Mouse (Mus musculus): ENCODE results near the gene Rbbp9. TPM values are rescaled to one million over a fixed set of nuclear protein-coding genes. Genes with fewer than 3 reads are reported as not detected.
A peak's percentile ranks its signal among the peaks of the same experiment; 100 is the strongest.

The Rbbp9 gene
- total RNA-seq, 2 experiments from 2014 or later, result 25.3 to 25.5 TPM

DNA sequence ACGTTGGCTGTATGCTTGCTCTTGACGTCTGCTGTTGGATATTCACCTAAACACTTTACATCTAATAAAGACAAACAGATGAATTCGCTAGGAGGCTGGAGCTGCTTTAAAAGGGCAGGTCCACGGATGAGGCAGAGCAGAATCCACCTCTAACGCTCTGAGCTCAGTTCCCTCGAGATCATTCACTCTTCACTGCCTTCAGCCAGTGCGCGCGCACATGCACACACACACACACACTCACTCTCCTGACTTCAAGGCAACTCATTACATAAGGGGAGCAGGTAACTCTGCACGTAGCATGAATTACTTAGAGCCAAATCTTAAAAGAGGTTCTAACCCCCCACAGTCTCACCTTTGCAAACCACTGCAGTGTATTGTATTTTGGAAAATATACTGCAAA is 24.8 kb downstream of the Rbbp9 start:
- intact Hi-C loops (cut with DNase I), result no loop called here
- peak; percentile 44 to 73 for DNase-seq (ENCODE audit: low spot score in 2 of 2)

DNA sequence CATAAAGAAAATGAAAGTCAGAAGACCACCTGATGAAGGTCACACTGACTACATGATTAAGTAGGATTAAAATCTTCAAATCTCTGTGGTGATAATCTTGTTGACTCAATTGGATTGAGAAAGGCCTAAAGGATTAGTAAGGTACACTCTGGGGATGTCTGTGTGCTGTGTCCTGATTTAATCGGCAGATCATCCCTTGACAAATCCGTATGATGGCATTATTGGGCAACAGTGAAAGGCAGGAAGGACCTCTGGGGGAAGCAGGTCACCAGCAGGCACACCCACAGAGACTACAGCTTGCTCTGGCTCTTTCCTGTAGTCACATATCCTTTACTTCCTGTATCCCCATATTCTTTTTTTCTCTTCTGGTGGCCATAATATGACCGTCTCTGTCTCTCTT is 30.9 kb downstream of the Rbbp9 start:
- intact Hi-C loops (cut with DNase I), result no loop called here
- no peak for DNase-seq (ENCODE audit: low spot score in 2 of 2)

DNA sequence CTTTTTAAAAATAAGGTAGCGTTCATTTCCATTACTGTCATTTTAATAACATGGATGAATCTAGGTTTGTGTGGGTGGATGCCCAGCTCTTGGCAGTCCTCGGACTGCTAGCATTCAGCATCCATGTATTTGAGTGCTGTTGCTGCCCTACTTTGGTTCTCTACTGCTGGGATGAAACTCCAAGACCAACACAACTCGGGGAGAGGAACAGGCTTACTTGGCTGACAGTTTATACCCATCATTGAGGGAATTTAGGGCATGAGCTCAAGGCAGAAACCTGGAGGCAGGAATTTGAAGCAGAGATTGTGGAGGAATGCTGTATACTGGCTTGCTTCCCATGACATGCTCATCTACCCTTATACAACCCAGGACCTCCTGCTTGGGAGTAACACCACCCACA is 36.0 kb downstream of the Rbbp9 start:
- peak in 1 of 2 experiments; percentile 45 for DNase-seq (ENCODE audit: low spot score in 2 of 2)
- intact Hi-C loops (cut with DNase I), result no loop called here

DNA sequence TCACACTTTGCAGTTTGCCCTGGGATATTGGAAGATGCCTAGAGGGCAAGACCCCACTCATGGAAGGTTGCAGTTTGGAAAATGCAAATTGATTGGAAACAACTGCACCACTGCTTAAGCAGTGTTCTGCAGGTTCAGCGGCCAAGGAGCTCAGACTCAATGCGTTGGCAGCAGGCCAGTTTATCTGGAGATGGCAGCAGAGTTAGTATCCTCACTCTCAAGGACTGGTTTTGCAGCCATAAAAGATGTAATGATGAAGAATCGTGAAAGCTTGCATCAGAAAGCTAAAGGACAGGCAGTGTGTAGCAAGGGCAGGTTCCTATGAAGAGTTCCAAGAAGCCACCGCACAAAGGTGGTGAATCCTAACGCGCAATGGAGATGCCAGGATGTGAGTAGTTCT is 48.5 kb downstream of the Rbbp9 start:
- no peak for DNase-seq (ENCODE audit: low spot score in 2 of 2)

More for the DNA sequence above, 48.5 kb downstream of the Rbbp9 start:
- intact Hi-C loops (cut with DNase I), result no loop called here

Other genes with a start within 250 kb of the Rbbp9 start
- 1 to 10 TPM; 5.3 to 6.7 TPM for gene Ovol2, start 218.7 kb downstream of the Rbbp9 start, total RNA-seq (2021)
- gene Kat14, start 181.9 kb downstream of the Rbbp9 start, total RNA-seq (2021), result 10 to 100 TPM; 32.0 to 33.7 TPM
- 1 to 10 TPM; 4.7 to 9.4 TPM for gene Pet117, start 181.9 kb downstream of the Rbbp9 start, total RNA-seq (2021)
- gene Dzank1, start 23.5 kb downstream of the Rbbp9 start, total RNA-seq (2021), result 100 to 1,000 TPM; 121 to 134 TPM
- gene Polr3f, start 23.2 kb downstream of the Rbbp9 start, total RNA-seq (2021), result 10 to 100 TPM; 22.5 to 22.9 TPM
- gene Sec23b, start 5.4 kb upstream of the Rbbp9 start, total RNA-seq (2021), result 10 to 100 TPM; 45.0 to 48.3 TPM
- gene Smim26, start 43.2 kb upstream of the Rbbp9 start, total RNA-seq (2021), result 10 to 100 TPM; 36.7 to 47.3 TPM
- gene Dtd1, start 49.0 kb upstream of the Rbbp9 start, total RNA-seq (2021), result 10 to 100 TPM; 54.1 to 58.4 TPM

All from left cerebral cortex, postnatal 14 days (tissue).